Mouse (Mus musculus) intestine, embryonic 15.5 days (tissue): ENCODE results near the gene Rassf1. TPM values are rescaled to one million over a fixed set of nuclear protein-coding genes. Genes with fewer than 3 reads are reported as not detected.

Source experiments
- ATAC-seq: fragments of 200-750 bp; cut with Nextera tagmentation; 2 replicates; pipeline ENCODE4 v1.8.0; 2017; ENCODE audit warnings: moderate TSS enrichment, moderate library complexity
- H3K27ac ChIP-seq: fragments of 300-500 bp; sonication (generic); 2 replicates; pipeline ENCODE4 v1.5.1; 2015; ENCODE audit warnings: mild to moderate bottlenecking, inconsistent platforms
- H3K27me3 ChIP-seq: fragments of 300-500 bp; sonication (generic); replicated peaks from 2 replicates; pipeline ENCODE4 v1.6.1; 2015; ENCODE audit warnings: inconsistent platforms
- H3K36me3 ChIP-seq: fragments of 300-500 bp; sonication (generic); 2 replicates; pipeline ENCODE4 v1.6.1; 2015; ENCODE audit warnings: inconsistent platforms
- H3K4me1 ChIP-seq: fragments of 300-500 bp; sonication (generic); replicated peaks from 2 replicates; pipeline ENCODE4 v1.6.1; 2015; ENCODE audit warnings: inconsistent platforms
- H3K4me2 ChIP-seq: fragments of 300-500 bp; sonication (generic); replicated peaks from 2 replicates; pipeline ENCODE4 v1.6.1; 2015; ENCODE audit warnings: mild to moderate bottlenecking, inconsistent platforms
- H3K4me3 ChIP-seq: fragments of 300-500 bp; sonication (generic); replicated peaks from 2 replicates; pipeline ENCODE4 v1.5.1; 2015; ENCODE audit warnings: inconsistent platforms
- H3K9ac ChIP-seq: fragments of 300-500 bp; sonication (generic); 2 replicates; pipeline ENCODE4 v1.6.1; 2015; ENCODE audit warnings: inconsistent platforms
- H3K9me3 ChIP-seq: fragments of 300-500 bp; sonication (generic); 2 replicates; pipeline ENCODE4 v1.6.1; 2016; ENCODE audit warnings: inconsistent platforms
- WGBS: fragments of 180-500 bp; shearing (Covaris S2); methylation state at CpG from one replicate; pipeline ENCODE4 v1.1.7; 2015; 5-methylcytosine and 5-hydroxymethylcytosine counted together
- polyA plus RNA-seq: library from polyadenylated mRNA; unstranded; fragments of >200 nt; fragmentation: Nextera tagmentation; extraction: Ambion mirVana; gene quantifications from 2 replicates; pipeline ENCODE4 v1.2.1, GENCODE M21; 2015

Rassf1 gene
- polyA plus RNA-seq, result 51.7 and 52.7 TPM in 2 replicates

DNA sequence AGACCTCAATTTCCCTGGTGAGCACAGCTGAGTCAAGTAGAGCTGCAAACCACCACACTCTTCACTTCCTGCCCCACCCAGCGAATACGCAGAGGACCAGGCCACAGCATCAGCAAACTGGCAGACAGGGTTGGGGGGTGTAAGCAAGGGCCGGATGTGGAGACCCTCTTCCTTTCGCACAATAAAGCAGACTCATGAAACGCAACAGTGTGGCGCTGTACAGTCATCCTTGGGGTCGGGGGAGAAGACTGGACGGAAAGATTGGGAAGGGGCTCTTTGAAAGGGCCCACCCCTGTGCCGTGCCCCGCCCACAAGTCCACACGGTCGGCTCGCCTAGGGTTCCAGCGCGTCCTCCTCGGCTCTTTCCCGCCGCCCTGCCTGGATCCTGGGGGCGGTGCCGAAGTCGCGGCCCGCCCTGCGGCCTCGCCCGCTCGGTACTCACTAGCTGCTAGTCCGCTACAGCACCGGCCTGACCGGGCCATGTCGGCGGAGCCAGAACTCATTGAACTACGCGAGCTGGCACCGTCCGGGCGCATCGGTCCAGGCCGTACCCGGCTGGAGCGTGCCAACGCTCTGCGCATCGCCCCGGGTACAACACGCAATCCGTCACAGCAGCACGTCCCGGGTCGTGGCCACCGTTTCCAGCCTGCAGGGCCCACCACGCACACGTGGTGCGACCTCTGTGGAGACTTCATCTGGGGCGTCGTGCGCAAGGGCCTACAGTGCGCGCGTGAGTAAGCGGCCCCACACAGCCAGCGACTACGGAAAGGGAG, at the start of gene Rassf1:
Gene Rassf1 (plus strand): TSS at position 439 of the 773 bp plus-strand sequence.
- 1% methylated on average over 63 of the region's 63 CpGs for WGBS

DNA sequence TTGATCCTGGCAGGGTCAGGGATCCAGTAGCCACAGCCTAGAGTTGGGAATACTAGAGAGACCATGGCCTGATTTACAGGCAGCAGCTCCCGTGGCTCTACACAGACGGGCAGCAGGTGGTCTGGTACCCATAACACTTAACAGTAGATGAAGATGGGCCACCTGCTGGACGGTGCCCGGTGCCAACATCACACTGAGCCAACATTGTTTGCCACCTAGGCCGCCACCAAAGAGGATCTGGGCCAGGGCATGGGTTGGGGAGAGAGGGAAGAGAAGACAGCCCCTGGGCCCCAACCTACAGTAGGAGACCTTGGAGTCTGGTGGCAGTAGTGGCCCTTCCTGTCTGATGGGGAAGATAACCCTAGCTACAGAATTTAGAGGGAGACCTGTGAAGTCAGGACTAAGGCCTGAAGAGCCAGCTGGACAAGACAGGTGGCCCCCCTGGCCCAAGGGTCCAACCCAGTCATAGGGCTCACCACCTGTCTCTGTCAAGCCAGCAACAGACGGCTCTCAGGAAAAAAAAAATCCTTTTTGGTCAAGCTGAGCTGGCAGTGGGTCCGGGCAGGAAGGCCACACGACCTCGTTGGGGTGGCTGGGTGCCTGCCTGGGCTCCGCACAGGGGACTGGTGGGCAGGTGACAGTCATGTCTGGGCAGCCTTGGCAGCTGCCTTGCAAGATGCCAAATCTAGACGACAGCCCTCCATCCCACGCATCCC, 49.1 kb upstream of the Rassf1 start:
- whole genome bisulfite sequencing, result 82% methylated on average over 12 of the region's 12 CpGs
- ATAC-seq, result no peak
- H3K4me2 ChIP-seq, result no peak overlapping the region

More for the DNA sequence above, at the start of gene Rassf1:
- Histone ChIP-seq H3K27me3 (no peaks in the 10 kb centered on the region), H3K27ac (peak within 1 kb of the TSS; percentile 63), H3K36me3 (no peaks in the 10 kb centered on the region), H3K4me3 (peak within 1 kb of the TSS; percentile 56), H3K4me2 (peak within 1 kb of the TSS; percentile 97), H3K4me1 (peaks cover 43% of the 10 kb centered on the region), H3K9me3 (no peaks in the 10 kb centered on the region), H3K9ac (peak within 1 kb of the TSS; percentile 71)
- peak; percentile 53 for ATAC-seq

DNA sequence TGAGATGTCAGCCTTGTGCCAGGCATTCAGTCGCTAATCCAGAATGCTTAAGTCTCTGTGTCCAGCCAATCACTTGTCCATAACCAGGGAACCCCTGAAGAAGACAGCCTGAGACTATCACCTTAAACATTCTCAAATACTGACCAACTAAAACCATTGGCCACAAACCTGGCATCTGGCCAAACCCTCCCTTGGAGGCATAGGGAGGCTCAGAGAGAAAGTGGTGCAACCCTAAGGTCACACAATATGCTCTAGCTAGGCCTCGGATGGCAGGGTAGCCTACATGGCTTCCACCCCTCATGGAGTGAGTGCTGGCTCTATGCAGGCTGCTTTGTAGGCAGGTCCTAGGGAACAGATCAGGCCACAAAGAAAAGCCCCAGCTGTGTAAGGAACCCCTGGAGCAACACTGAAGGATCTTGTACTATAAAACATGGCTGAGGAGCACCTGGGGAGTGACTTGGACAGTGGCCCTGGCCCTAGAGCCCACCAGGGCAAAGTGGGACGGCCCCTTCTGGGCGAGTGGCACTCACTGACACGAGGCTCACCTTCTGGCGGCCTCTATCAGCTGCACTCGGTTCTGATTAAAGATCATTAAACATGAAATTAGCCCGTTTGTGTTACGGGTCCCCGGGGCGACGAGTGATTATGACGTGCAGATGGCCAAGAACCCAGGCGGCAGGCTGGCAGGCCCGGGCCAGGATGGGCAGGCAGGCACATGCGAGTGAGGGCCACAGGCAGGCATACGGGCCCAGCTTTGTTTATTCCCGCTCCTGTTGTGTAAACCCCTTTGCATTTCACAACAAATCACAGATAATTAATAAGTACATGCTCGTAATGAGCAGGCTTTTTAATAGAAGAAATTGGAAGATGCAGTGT, 46.5 kb upstream of the Rassf1 start:
- WGBS, result 82% methylated on average over 19 of the region's 19 CpGs
- H3K4me1 ChIP-seq, result no peaks in the 10 kb centered on the region
- ATAC-seq, result no peak
- no peak overlapping the region for H3K27ac ChIP-seq
- H3K36me3 ChIP-seq, result no peaks in the 10 kb centered on the region
- no peak overlapping the region for H3K9ac ChIP-seq
- peaks cover 3% of the 10 kb centered on the region; the same call in 1 of the 2 replicates for H3K27me3 ChIP-seq
- H3K9me3 ChIP-seq, result no peaks in the 10 kb centered on the region
- H3K4me2 ChIP-seq, result no peak overlapping the region
- H3K4me3 ChIP-seq, result no peak overlapping the region

More for the DNA sequence above, 49.1 kb upstream of the Rassf1 start:
- Histone ChIP-seq H3K27ac (no peak overlapping the region), H3K36me3 (no peaks in the 10 kb centered on the region), H3K4me1 (no peaks in the 10 kb centered on the region), H3K4me3 (no peak overlapping the region), H3K9me3 (no peaks in the 10 kb centered on the region), H3K27me3 (no peaks in the 10 kb centered on the region; the same call in 1 of the 2 replicates), H3K9ac (no peak overlapping the region)

- H3K4me1 ChIP-seq, result no peaks in the 10 kb centered on the region
- H3K4me3 ChIP-seq, result no peak overlapping the region
- H3K9ac ChIP-seq, result no peak overlapping the region
- no peak overlapping the region for H3K4me2 ChIP-seq
- H3K27me3 ChIP-seq, result 0 out of 2 replicates have a peak, but pooled peaks cover 3% of the 10 kb centered on the region
- H3K36me3 ChIP-seq, result no peaks in the 10 kb centered on the region
- WGBS, result 51% methylated on average over 10 of the region's 10 CpGs
- no peak overlapping the region for H3K27ac ChIP-seq
- no peak for ATAC-seq
- H3K9me3 ChIP-seq, result no peaks in the 10 kb centered on the region
These were observed 43.1 kb upstream of the Rassf1 start for GRCm38 (mm10) chr9:107508266-107508665.

DNA sequence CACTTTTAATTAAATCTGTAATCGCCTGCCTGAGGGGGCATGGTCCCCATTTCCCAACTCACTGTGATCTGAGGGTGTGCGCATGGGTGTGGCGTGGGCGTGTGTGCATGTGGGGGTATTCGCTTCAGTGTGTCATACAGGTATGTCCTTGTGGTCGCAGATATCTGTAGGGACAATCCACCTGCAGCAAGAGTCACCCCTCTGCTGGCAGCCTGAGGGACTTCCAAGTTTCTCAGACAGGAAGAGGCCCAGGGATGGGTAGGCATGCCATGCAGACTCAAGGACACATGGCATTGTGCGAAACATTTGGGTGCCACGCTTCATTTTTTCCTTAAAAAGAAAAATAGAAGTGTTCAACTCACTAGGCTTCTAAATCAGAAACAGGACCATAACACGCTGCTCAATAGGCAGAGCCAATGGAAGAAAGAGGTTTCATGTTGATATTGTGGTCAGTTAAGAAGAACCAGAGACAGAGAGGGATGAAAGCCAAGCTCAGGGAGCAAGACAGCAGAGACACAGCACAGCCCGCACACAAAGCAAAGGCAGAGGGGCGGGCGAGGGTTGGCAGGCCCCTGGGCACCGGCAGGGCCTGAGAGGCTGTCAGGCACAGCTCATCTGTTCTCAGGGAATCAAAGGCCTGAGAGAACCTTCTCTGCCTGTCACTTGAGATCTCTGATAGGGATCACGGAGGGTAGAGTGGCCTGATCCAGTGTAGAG, 40.8 kb upstream of the Rassf1 start:
- WGBS, result 82% methylated on average over 14 of the region's 14 CpGs
- Histone ChIP-seq H3K27me3 (0 out of 2 replicates have a peak, but pooled peaks cover 3% of the 10 kb centered on the region), H3K36me3 (no peaks in the 10 kb centered on the region), H3K4me3 (no peak overlapping the region), H3K9me3 (no peaks in the 10 kb centered on the region), H3K4me2 (no peak overlapping the region), H3K4me1 (no peaks in the 10 kb centered on the region), H3K27ac (no peak overlapping the region), H3K9ac (no peak overlapping the region)
- no peak for ATAC-seq

GRCm38 (mm10) chr9:107511436-107511835, 39.9 kb upstream of the Rassf1 start:
- Histone ChIP-seq H3K36me3 (no peaks in the 10 kb centered on the region), H3K4me1 (no peaks in the 10 kb centered on the region), H3K4me2 (no peak overlapping the region), H3K9ac (no peak overlapping the region), H3K4me3 (no peak overlapping the region), H3K27ac (no peak overlapping the region), H3K9me3 (no peaks in the 10 kb centered on the region), H3K27me3 (0 out of 2 replicates have a peak, but pooled peaks cover 3% of the 10 kb centered on the region)
- WGBS, result 53% methylated on average over 8 of the region's 8 CpGs
- ATAC-seq, result no peak

DNA sequence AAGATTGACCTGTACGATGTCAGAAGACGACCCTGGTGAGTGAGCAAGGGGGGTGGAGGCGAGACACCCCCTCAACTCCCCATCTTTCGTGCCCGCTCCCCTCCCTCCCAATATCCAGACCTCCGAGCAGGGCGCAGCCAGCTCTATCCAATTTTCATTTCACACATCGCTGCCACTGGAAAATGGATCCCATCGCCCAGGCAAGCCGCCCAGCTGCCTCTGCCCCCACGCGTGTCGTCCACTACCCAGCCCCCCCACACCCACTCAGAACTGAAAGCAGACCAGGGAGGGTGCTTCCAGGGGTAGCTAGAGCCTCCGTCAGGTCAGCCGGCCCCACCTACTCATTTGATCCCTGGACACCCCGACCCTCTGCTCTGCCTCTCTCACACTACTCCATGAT, 39.0 kb upstream of the Rassf1 start:
- WGBS, result 82% methylated on average over 16 of the region's 16 CpGs
- Histone ChIP-seq H3K27me3 (0 out of 2 replicates have a peak, but pooled peaks cover 3% of the 10 kb centered on the region), H3K4me2 (no peak overlapping the region), H3K4me3 (no peak overlapping the region), H3K36me3 (no peaks in the 10 kb centered on the region), H3K9ac (no peak overlapping the region), H3K9me3 (no peaks in the 10 kb centered on the region), H3K4me1 (no peaks in the 10 kb centered on the region), H3K27ac (no peak overlapping the region)
- no peak for ATAC-seq

GRCm38 (mm10) chr9:107514303-107514955, 36.9 kb upstream of the Rassf1 start:
- H3K4me2 ChIP-seq, result no peak overlapping the region
- no peak overlapping the region for H3K27ac ChIP-seq
- H3K36me3 ChIP-seq, result no peaks in the 10 kb centered on the region
- H3K4me1 ChIP-seq, result no peaks in the 10 kb centered on the region
- H3K9me3 ChIP-seq, result no peaks in the 10 kb centered on the region
- H3K4me3 ChIP-seq, result no peak overlapping the region
- peak; percentile 64 for ATAC-seq
- no peaks in the 10 kb centered on the region for H3K27me3 ChIP-seq
- WGBS, result 17% methylated on average over 14 of the region's 14 CpGs
- H3K9ac ChIP-seq, result no peak overlapping the region

GRCm38 (mm10) chr9:107520331-107520730, 31.0 kb upstream of the Rassf1 start:
- no peaks in the 10 kb centered on the region for H3K9me3 ChIP-seq
- WGBS, result 75% methylated on average over 6 of the region's 6 CpGs
- peaks cover 21% of the 10 kb centered on the region for H3K4me1 ChIP-seq
- H3K36me3 ChIP-seq, result no peaks in the 10 kb centered on the region
- ATAC-seq, result no peak
- H3K4me3 ChIP-seq, result no peak overlapping the region
- H3K4me2 ChIP-seq, result no peak overlapping the region
- peaks cover 4% of the 10 kb centered on the region; the same call in 1 of the 2 replicates for H3K27me3 ChIP-seq
- no peak overlapping the region for H3K27ac ChIP-seq
- H3K9ac ChIP-seq, result no peak overlapping the region

GRCm38 (mm10) chr9:107521190-107521589, 30.2 kb upstream of the Rassf1 start:
- Histone ChIP-seq H3K27me3 (peaks cover 4% of the 10 kb centered on the region; the same call in 1 of the 2 replicates), H3K4me1 (peaks cover 22% of the 10 kb centered on the region), H3K4me2 (peak overlapping the region; percentile 62), H3K4me3 (no peak overlapping the region), H3K9me3 (no peaks in the 10 kb centered on the region), H3K9ac (no peak overlapping the region), H3K27ac (no peak overlapping the region; the same call in 1 of the 2 replicates), H3K36me3 (no peaks in the 10 kb centered on the region)
- no peak for ATAC-seq
- 38% methylated on average over 5 of the region's 5 CpGs for WGBS
